Mouse (Mus musculus): Measurements from ENCODE around the gene Zfp750. TPM values are rescaled to one million over a fixed set of nuclear protein-coding genes. Genes with fewer than 3 reads are reported as not detected.

The Zfp750 gene
- polyA plus RNA-seq, 1 experiment from 2014 or later: 0.19 TPM

DNA sequence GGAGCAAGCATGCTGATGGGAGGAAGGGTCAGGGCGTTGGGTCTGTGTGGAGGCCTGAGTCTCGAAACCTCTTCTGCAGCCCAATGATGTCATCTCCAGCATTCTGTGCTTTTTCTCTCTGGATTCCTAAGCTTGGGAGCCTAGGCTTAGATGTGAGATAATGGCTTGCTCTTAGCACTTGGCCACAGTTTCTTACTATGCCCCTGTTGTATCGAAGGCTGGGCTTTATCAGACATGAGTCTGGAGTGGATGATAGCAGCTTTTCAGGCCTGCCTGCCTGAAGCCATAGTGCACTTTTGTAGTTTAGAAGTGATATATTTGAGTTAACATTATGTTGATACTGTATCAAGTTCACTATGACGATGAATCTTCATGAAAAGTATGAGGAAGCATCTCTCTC, 17.6 kb downstream of the Zfp750 start:
- Histone ChIP-seq H3K4me3 (replicated peaks; ENCODE audit: low read length) (no peak overlapping the region), H3K9me3 (ENCODE audit: control insufficient read depth, low read length) (no peaks in the 10 kb centered on the region), H3K27me3 (ENCODE audit: control insufficient read depth, insufficient read depth, low read length) (no peaks in the 10 kb centered on the region), H3K36me3 (replicated peaks; ENCODE audit: control insufficient read depth, insufficient read depth) (peaks cover 71% of the 10 kb centered on the region), H3K27ac (no peak overlapping the region), H3K4me1 (replicated peaks; ENCODE audit: control insufficient read depth, insufficient read depth, low read length) (no peaks in the 10 kb centered on the region), H3K4me2 (replicated peaks) (no peak overlapping the region), H3K9ac (no peak overlapping the region)
- no peak for ATAC-seq (ENCODE audit: low FRiP score)
- WGBS: 98% methylated on average over 4 of the region's 4 CpGs
- no peak for DNase-seq (ENCODE audit: low spot score)

DNA sequence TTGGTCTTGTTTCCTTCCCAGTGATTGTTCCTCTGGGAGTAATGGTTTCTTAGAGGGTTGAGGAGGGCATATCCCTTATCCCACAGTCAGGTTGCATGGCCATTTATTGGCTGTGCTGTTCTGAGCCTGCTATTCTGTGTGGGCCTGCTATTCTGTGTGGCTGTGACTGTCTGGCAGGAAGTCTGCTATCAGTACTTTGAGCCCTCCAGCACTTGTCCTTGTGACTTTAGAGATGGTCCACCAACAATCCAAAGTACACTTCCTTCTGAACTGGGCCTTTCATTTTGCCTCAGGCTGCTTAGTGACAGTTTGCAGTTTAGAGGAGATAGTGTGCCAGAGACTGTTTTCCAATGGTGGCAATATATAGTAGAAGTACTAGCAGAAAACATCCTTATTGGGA, 18.5 kb downstream of the Zfp750 start:
- no peak for ATAC-seq (ENCODE audit: low FRiP score)
- Histone ChIP-seq H3K36me3 (replicated peaks; ENCODE audit: control insufficient read depth, insufficient read depth) (peaks cover 70% of the 10 kb centered on the region), H3K9ac (no peak overlapping the region), H3K27me3 (ENCODE audit: control insufficient read depth, insufficient read depth, low read length) (no peaks in the 10 kb centered on the region), H3K9me3 (ENCODE audit: control insufficient read depth, low read length) (no peaks in the 10 kb centered on the region), H3K4me2 (replicated peaks) (no peak overlapping the region), H3K4me3 (replicated peaks; ENCODE audit: low read length) (no peak overlapping the region), H3K27ac (no peak overlapping the region), H3K4me1 (replicated peaks; ENCODE audit: control insufficient read depth, insufficient read depth, low read length) (no peaks in the 10 kb centered on the region)
- DNase-seq (ENCODE audit: low spot score): no peak

GRCm38 (mm10) chr11:121490651-121491050, 28.5 kb downstream of the Zfp750 start:
- no peaks in the 10 kb centered on the region for H3K9me3 ChIP-seq (ENCODE audit: control insufficient read depth, low read length)
- no peak overlapping the region for H3K4me2 ChIP-seq (replicated peaks)
- H3K4me3 ChIP-seq (replicated peaks; ENCODE audit: low read length): no peak overlapping the region
- no peaks in the 10 kb centered on the region for H3K4me1 ChIP-seq (replicated peaks; ENCODE audit: control insufficient read depth, insufficient read depth, low read length)
- ATAC-seq (ENCODE audit: low FRiP score): no peak
- H3K9ac ChIP-seq: no peak overlapping the region
- no peak overlapping the region for H3K27ac ChIP-seq
- H3K36me3 ChIP-seq (replicated peaks; ENCODE audit: control insufficient read depth, insufficient read depth): peaks cover 24% of the 10 kb centered on the region
- no peaks in the 10 kb centered on the region for H3K27me3 ChIP-seq (ENCODE audit: control insufficient read depth, insufficient read depth, low read length)
- DNase-seq (ENCODE audit: low spot score): no peak

DNA sequence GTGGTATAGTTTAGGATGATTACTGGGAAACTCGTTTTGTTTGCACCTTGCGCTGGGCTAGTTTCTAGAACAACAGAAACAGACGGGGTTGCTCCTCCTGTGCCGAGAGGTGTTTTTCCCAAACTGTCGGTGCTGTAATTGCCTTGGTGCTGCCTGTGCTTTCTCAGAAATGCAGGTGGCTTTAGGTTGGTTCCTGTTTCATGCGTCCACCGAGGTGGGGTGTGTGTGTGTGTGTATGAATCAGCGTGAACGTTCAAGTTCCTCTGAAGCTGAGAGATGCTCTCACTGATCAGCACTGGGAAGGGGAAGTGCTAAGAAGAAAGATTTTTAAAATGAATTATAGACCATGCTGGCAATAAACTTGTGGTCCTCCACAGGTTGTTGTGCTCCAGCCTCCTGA, 33.3 kb downstream of the Zfp750 start:
- Histone ChIP-seq H3K4me1 (replicated peaks; ENCODE audit: control insufficient read depth, insufficient read depth, low read length) (no peaks in the 10 kb centered on the region), H3K27me3 (ENCODE audit: control insufficient read depth, insufficient read depth, low read length) (no peaks in the 10 kb centered on the region), H3K27ac (no peak overlapping the region), H3K9ac (no peak overlapping the region), H3K4me3 (replicated peaks; ENCODE audit: low read length) (no peak overlapping the region), H3K4me2 (replicated peaks) (no peak overlapping the region), H3K9me3 (ENCODE audit: control insufficient read depth, low read length) (no peaks in the 10 kb centered on the region), H3K36me3 (replicated peaks; ENCODE audit: control insufficient read depth, insufficient read depth) (peaks cover 5% of the 10 kb centered on the region; the same call in 1 of the 2 replicates)
- WGBS: 92% methylated on average over 9 of the region's 9 CpGs
- ATAC-seq (ENCODE audit: low FRiP score) (no peak), DNase-seq (ENCODE audit: low spot score) (no peak)

DNA sequence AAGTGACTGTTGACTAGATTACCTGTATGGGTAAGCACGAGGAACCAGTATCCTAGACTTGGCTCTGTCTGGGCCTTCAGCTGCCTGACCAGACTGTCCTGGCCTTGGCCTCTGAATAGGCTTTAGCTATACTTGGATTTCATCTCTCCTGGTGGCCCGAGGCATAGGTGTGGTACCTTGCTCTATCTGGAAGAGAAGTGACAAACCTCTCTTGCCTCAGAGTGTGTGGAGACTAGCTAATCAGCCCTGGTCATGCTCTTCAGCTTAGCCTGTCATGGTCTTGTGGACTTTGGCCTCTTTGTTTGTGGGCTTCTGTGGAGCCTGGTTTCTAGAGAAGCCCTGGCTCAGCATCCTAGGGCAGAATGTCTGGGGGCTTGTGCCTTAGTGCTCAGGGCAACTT, 38.0 kb downstream of the Zfp750 start:
- H3K9me3 ChIP-seq (ENCODE audit: control insufficient read depth, low read length): no peaks in the 10 kb centered on the region
- ATAC-seq (ENCODE audit: low FRiP score): no peak
- WGBS: 98% methylated on average over 2 of the region's 2 CpGs
- no peak overlapping the region for H3K4me3 ChIP-seq (replicated peaks; ENCODE audit: low read length)
- H3K4me2 ChIP-seq (replicated peaks): no peak overlapping the region
- H3K4me1 ChIP-seq (replicated peaks; ENCODE audit: control insufficient read depth, insufficient read depth, low read length): no peaks in the 10 kb centered on the region
- no peak for DNase-seq (ENCODE audit: low spot score)
- H3K36me3 ChIP-seq (replicated peaks; ENCODE audit: control insufficient read depth, insufficient read depth): peaks cover 48% of the 10 kb centered on the region
- H3K9ac ChIP-seq: no peak overlapping the region
- no peaks in the 10 kb centered on the region for H3K27me3 ChIP-seq (ENCODE audit: control insufficient read depth, insufficient read depth, low read length)
- H3K27ac ChIP-seq: no peak overlapping the region

DNA sequence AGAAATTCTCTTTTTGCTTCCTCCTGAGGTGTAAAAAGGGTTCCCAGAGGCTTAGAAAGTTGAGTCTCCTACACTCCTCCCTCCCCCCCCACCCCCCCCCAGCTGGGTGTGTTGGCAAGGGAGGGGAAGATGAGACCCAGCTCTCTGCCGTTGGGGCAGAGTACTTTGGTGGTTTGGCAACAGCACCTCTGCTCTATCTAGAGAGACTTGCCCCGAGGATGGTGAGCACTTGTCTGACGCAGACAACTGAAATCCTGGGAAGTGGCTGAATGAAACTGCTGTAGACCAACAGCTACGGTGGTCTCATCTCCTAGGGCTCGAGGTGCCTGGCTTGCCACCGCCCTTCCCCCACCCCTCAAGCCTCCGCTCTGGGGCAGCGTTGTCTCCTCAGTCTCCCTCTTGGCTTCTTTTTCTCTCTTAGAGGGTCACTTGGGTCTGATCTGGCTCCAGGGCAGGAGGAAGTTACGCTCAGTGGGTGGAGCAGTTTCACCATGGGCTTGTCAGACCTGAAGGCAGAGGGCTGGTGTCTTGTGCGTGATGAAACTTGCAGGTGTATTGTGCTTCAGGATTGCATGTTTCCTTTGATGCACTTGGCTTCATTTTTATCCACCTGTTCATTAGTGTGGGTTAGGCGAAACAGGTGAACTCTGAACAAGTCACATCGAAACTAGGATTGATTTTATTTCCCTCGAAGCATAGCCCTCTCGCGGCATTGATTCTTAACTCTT, 39.5 kb downstream of the Zfp750 start:
- no peaks in the 10 kb centered on the region for H3K27me3 ChIP-seq (ENCODE audit: control insufficient read depth, insufficient read depth, low read length)

DNA sequence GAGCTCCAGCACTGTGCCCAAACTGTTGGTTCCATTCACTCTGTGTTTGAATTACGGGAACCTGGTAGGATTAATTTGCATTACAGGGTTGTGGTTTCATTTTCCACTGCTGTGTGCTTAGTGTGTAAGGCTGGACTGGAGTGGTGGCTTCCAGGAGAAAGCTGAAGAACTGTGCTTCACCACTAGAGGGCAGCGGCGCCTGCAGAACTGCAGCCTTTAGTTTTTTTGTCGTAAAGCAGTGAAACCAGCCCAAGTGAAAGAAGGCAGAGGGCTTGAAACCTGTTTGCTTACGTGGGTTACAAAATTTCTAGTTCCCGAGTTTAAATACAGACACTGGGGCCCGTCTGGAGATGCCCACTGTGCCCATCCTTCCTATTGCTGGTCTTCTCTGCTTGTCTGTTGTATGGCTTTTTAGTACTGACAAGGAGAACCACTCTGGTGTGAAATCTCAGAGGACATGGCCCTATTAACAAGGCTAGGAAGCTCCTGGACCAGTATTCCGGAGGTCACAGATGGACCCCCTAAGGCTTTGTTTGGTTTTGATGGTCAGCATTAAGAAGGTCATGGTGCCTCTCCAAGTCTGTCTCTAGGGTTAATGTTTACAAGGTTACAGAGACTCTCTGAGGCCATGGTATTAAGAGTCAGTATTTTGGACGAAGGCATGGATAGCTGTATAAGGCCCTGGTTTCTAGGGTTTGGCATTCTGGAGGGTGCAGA, 43.3 kb downstream of the Zfp750 start:
- H3K9me3 ChIP-seq (ENCODE audit: control insufficient read depth, low read length): no peaks in the 10 kb centered on the region
- WGBS: 37% methylated on average over 9 of the region's 9 CpGs
- H3K36me3 ChIP-seq (replicated peaks; ENCODE audit: control insufficient read depth, insufficient read depth): peaks cover 59% of the 10 kb centered on the region
- H3K27me3 ChIP-seq (ENCODE audit: control insufficient read depth, insufficient read depth, low read length): no peaks in the 10 kb centered on the region
- H3K4me3 ChIP-seq (replicated peaks; ENCODE audit: low read length): no peak overlapping the region
- H3K9ac ChIP-seq: no peak overlapping the region
- DNase-seq (ENCODE audit: low spot score) (peak; percentile 85), ATAC-seq (ENCODE audit: low FRiP score) (no peak)
- no peak overlapping the region for H3K27ac ChIP-seq
- H3K4me1 ChIP-seq (replicated peaks; ENCODE audit: control insufficient read depth, insufficient read depth, low read length): no peaks in the 10 kb centered on the region
- no peak overlapping the region for H3K4me2 ChIP-seq (replicated peaks)

More for the DNA sequence above, 39.5 kb downstream of the Zfp750 start:
- H3K9me3 ChIP-seq (ENCODE audit: control insufficient read depth, low read length): no peaks in the 10 kb centered on the region
- no peak overlapping the region for H3K4me3 ChIP-seq (replicated peaks; ENCODE audit: low read length)
- no peak overlapping the region for H3K4me2 ChIP-seq (replicated peaks)
- no peak overlapping the region for H3K9ac ChIP-seq
- no peak for DNase-seq (ENCODE audit: low spot score)
- no peak for ATAC-seq (ENCODE audit: low FRiP score)
- no peaks in the 10 kb centered on the region for H3K4me1 ChIP-seq (replicated peaks; ENCODE audit: control insufficient read depth, insufficient read depth, low read length)
- peaks cover 54% of the 10 kb centered on the region for H3K36me3 ChIP-seq (replicated peaks; ENCODE audit: control insufficient read depth, insufficient read depth)
- 94% methylated on average over 15 of the region's 15 CpGs for WGBS
- no peak overlapping the region for H3K27ac ChIP-seq

DNA sequence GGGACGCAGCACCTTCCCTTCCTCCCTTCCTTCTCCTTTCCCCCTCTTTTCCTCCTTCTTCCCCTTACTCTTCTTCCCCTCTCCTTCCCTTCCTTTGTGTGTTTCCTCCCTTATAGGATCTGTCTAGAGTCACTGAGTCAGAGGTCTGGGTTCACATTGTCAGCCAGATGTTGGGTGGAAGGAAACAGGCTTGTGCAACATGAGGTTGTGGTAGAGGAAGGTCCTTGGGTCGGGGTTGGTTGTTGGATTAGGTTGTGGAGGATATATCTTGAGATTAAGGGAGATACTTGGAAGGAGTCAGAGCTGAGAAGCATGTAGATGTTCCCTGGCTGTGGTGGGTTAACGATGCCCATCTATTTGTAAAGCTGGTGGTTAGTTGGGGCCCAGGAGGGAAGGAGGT, 44.3 kb downstream of the Zfp750 start:
- DNase-seq (ENCODE audit: low spot score) (no peak), ATAC-seq (ENCODE audit: low FRiP score) (no peak)
- no peak overlapping the region for H3K9ac ChIP-seq
- WGBS: 87% methylated on average over 3 of the region's 3 CpGs
- no peaks in the 10 kb centered on the region for H3K9me3 ChIP-seq (ENCODE audit: control insufficient read depth, low read length)
- no peak overlapping the region for H3K4me3 ChIP-seq (replicated peaks; ENCODE audit: low read length)
- no peak overlapping the region for H3K4me2 ChIP-seq (replicated peaks)
- peaks cover 59% of the 10 kb centered on the region for H3K36me3 ChIP-seq (replicated peaks; ENCODE audit: control insufficient read depth, insufficient read depth)
- H3K27ac ChIP-seq: no peak overlapping the region
- no peaks in the 10 kb centered on the region for H3K4me1 ChIP-seq (replicated peaks; ENCODE audit: control insufficient read depth, insufficient read depth, low read length)
- H3K27me3 ChIP-seq (ENCODE audit: control insufficient read depth, insufficient read depth, low read length): no peaks in the 10 kb centered on the region

DNA sequence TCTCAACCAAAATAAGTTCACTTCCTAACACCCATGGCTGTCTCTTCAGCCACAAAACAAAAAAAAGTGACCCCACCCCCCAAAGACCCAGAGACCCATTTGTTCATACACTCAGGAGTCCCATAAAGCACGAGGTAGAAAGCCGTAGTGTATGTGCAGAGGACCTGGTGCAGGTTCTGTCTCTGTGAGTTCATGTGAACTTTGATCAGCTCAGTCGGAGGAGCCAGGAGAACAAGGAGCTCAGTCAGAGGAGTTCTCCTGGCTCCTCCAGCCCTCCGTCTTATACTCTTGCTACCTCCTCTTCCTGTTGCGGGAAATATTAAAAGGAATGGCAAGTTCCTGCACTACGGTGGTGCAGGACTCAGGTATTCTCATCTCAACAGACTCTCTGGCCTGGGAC, 51.7 kb downstream of the Zfp750 start:
- H3K4me2 ChIP-seq (replicated peaks): no peak overlapping the region
- DNase-seq (ENCODE audit: low spot score): no peak
- no peaks in the 10 kb centered on the region for H3K4me1 ChIP-seq (replicated peaks; ENCODE audit: control insufficient read depth, insufficient read depth, low read length)
- H3K36me3 ChIP-seq (replicated peaks; ENCODE audit: control insufficient read depth, insufficient read depth): peaks cover 71% of the 10 kb centered on the region
- H3K27me3 ChIP-seq (ENCODE audit: control insufficient read depth, insufficient read depth, low read length): no peaks in the 10 kb centered on the region
- no peak overlapping the region for H3K9ac ChIP-seq
- H3K4me3 ChIP-seq (replicated peaks; ENCODE audit: low read length): no peak overlapping the region
- WGBS: 95% methylated on average over 6 of the region's 6 CpGs
- no peaks in the 10 kb centered on the region for H3K9me3 ChIP-seq (ENCODE audit: control insufficient read depth, low read length)
- no peak for ATAC-seq (ENCODE audit: low FRiP score)
- H3K27ac ChIP-seq: no peak overlapping the region

Measured in hindbrain, embryonic 14.5 days (tissue).